Mouse (Mus musculus) liver, embryonic 12.5 days (tissue): Measurements from ENCODE around the gene Coq10a. TPM values are rescaled to one million over a fixed set of nuclear protein-coding genes. Genes with fewer than 3 reads are reported as not detected.
A peak's percentile ranks its signal among the peaks of the same experiment; 100 is the strongest.
"Not testable (repeated sequence)": the region's sequence is repeated elsewhere in the genome, so short reads cannot be mapped to it uniquely, and the experiment has no call there.

Experiments
- ATAC-seq: fragments of 200-750 bp; cut with Nextera tagmentation; 2 replicates; pipeline ENCODE4 v1.8.0; 2017; ENCODE audit warnings: moderate number of reproducible peaks, mild to moderate bottlenecking, moderate library complexity
- H3K27ac ChIP-seq: fragments of 300-500 bp; sonication (generic); 2 replicates; pipeline ENCODE4 v1.5.1; 2016; ENCODE audit warnings: mild to moderate bottlenecking
- H3K27me3 ChIP-seq: fragments of 300-500 bp; sonication (generic); replicated peaks from 2 replicates; pipeline ENCODE4 v1.6.1; 2016; ENCODE audit warnings: mild to moderate bottlenecking, moderate library complexity
- H3K36me3 ChIP-seq: fragments of 300-500 bp; sonication (generic); 2 replicates; pipeline ENCODE4 v1.6.1; 2016; ENCODE audit warnings: mild to moderate bottlenecking, moderate library complexity
- H3K4me1 ChIP-seq: fragments of 300-500 bp; sonication (generic); 2 replicates; pipeline ENCODE4 v1.6.1; 2016
- H3K4me2 ChIP-seq: fragments of 300-500 bp; sonication (generic); 2 replicates; pipeline ENCODE4 v1.6.1; 2016; ENCODE audit warnings: mild to moderate bottlenecking, moderate library complexity
- H3K4me3 ChIP-seq: fragments of 300-500 bp; sonication (generic); 2 replicates; pipeline ENCODE4 v1.5.1; 2016; ENCODE audit warnings: mild to moderate bottlenecking, moderate library complexity
- H3K9ac ChIP-seq: fragments of 300-500 bp; sonication (generic); 2 replicates; pipeline ENCODE4 v1.6.1; 2016; ENCODE audit warnings: mild to moderate bottlenecking, moderate library complexity
- H3K9me3 ChIP-seq: fragments of 300-500 bp; sonication (generic); replicated peaks from 2 replicates; pipeline ENCODE4 v1.6.1; 2016; ENCODE audit warnings: mild to moderate bottlenecking, moderate library complexity
- WGBS: fragments of 180-500 bp; shearing (Covaris S2); methylation state at CpG from one replicate; pipeline ENCODE4 v1.1.7; 2016; ENCODE audit not compliant: insufficient replicate concordance; 5-methylcytosine and 5-hydroxymethylcytosine counted together
- polyA plus RNA-seq: library from polyadenylated mRNA; unstranded; fragments of >200 nt; fragmentation: Nextera tagmentation; extraction: Ambion mirVana; gene quantifications from 2 replicates; pipeline ENCODE4 v1.2.1, GENCODE M21; 2016

The Coq10a gene
- polyA plus RNA-seq, 1 experiment from 2014 or later, result 8.7 TPM

DNA sequence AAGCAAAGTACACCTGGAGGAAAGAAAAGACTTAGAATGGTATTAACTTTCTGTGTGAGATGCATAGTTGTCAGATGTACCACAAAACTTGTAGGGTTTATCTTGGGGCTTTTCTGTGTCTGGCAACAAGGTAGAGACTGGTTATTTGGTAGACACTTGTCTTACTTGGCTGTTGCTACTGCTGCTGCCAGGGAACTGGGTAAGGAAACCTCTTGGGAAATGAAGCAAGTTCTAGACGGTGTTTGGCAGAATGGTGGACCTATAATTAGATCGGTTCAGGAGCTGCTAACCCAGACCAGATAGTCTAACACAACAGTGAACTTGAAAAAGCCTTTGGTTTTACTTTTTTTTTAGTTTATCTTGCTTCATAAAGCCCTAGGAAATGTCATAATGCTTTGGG lies 29.8 kb downstream of the Coq10a start:
- Histone ChIP-seq H3K9me3 (no peaks in the 10 kb centered on the region), H3K36me3 (peaks cover 29% of the 10 kb centered on the region), H3K4me2 (peak overlapping the region; percentile 86), H3K9ac (peak overlapping the region; percentile 92), H3K27ac (peak overlapping the region; percentile 95), H3K4me1 (peaks cover 90% of the 10 kb centered on the region), H3K27me3 (no peaks in the 10 kb centered on the region), H3K4me3 (peak overlapping the region; percentile 91)
- ATAC-seq, result no peak
- 60% methylated on average over 2 of the region's 2 CpGs for WGBS

DNA sequence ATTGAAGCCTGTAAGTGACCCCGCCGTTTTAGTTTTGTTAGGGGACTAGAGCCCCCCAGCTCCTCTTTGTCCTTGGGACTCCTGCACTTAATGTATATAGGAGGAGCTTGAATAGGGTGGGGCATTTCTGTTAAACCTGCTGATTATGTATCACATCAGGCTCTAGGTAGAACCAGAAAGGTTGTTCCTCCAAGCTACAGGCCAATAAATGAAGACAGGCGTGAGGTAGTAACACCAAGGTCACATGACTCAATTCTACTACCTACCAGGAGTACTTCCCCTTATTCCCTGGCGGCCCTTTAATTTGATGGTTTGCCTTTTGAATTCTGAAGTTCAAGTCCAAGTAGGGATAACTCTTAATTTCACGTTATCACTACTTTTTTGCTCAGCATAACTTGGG lies 30.4 kb downstream of the Coq10a start:
- peak overlapping the region; percentile 91 for H3K4me3 ChIP-seq
- peaks cover 29% of the 10 kb centered on the region for H3K36me3 ChIP-seq
- no peaks in the 10 kb centered on the region for H3K9me3 ChIP-seq
- H3K4me1 ChIP-seq, result peaks cover 84% of the 10 kb centered on the region
- H3K4me2 ChIP-seq, result peak overlapping the region; percentile 86
- peak overlapping the region; percentile 95 for H3K27ac ChIP-seq
- H3K9ac ChIP-seq, result peak overlapping the region; percentile 92
- no peaks in the 10 kb centered on the region for H3K27me3 ChIP-seq
- 9% methylated on average over 5 of the region's 5 CpGs for WGBS
- peak; percentile 2; the same call in 1 of the 2 replicates for ATAC-seq

DNA sequence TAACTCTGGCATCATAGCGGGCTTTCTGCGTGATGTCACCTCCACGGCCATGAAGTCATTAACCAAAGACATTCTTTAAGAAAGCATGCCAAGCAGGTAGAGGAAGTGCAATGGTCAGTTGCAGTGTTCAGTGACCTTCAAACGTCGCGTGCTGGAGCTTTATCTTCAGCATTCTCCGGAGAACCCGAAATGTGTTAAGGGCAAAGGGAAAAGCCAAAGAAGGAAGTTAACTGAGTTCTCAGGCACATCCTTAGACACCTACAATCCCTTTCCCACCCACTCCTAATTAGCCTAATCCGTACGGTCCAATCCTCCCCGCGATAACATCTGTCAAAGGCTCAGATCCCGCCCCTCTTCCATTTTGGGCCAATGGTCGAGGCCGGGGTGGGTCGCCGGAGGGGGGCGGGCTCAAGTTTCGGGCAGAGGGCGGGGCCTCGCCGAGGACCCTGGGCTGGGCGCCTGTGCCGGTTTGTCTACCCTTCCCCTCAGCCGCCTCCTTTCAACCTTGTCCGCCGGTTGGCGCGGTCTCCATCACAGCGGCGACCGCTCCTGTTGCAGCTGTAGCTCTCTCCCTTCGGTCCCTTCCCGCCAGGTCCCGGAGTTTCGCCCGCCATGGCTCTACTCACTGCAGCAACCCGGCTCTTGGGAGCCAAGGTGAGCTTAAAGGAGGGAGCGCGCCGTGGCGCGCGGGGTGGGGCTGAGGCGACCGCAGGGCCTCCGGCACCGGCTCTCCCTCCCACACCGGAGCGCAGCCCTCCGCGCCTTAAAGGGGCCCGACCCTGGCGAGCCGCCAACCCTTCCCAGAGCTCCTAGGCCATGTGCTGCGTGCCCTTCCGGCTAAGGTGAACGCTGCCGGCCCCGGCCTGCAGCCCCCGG lies 31.3 kb downstream of the Coq10a start, which contains the start of gene Cs:
Gene Cs, plus strand, starts transcription at position 429 of the 876 bp plus-strand sequence.
- Histone ChIP-seq H3K27ac (peak within 1 kb of the TSS; percentile 95), H3K9ac (peak within 1 kb of the TSS; percentile 92), H3K36me3 (peaks cover 25% of the 10 kb centered on the region), H3K4me2 (peak within 1 kb of the TSS; percentile 86), H3K4me3 (peak within 1 kb of the TSS; percentile 91), H3K9me3 (no peaks in the 10 kb centered on the region), H3K4me1 (peaks cover 76% of the 10 kb centered on the region), H3K27me3 (no peaks in the 10 kb centered on the region)
- 2% methylated on average over 61 of the region's 61 CpGs for whole genome bisulfite sequencing
- ATAC-seq, result peak; percentile 92

DNA sequence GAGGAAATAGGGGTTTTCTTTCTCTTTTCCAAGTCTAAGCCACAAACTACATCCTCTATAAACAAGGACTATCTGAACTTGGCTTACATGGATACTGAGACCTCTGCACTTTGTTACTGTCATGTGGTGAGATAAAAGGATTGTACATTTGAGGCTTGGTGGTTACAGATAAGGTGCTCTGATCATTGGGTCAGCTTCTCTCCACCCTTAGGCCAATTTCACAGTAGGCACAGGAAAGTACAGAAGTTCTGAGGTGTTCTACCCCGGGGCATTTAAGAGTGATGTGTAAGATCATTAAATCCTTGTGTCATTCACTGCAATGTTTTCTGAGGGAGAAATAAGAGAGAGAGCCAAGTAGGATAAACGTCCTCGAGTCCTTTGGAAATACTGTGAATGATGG lies 32.2 kb downstream of the Coq10a start:
- Histone ChIP-seq H3K27me3 (no peaks in the 10 kb centered on the region), H3K4me3 (peak overlapping the region; percentile 91), H3K36me3 (peaks cover 24% of the 10 kb centered on the region), H3K9ac (peak overlapping the region; percentile 92), H3K4me1 (peaks cover 72% of the 10 kb centered on the region), H3K9me3 (no peaks in the 10 kb centered on the region), H3K27ac (peak overlapping the region; percentile 95), H3K4me2 (peak overlapping the region; percentile 86)
- 35% methylated on average over 3 of the region's 3 CpGs for WGBS
- ATAC-seq, result peak; percentile 57

- no peak for ATAC-seq
- H3K4me2 ChIP-seq, result peak overlapping the region; percentile 86
- H3K27me3 ChIP-seq, result no peaks in the 10 kb centered on the region
- H3K9ac ChIP-seq, result peak overlapping the region; percentile 58
- peak overlapping the region; percentile 95 for H3K27ac ChIP-seq
- 68% methylated on average over 3 of the region's 3 CpGs for WGBS
- H3K4me3 ChIP-seq, result 0 out of 2 replicates have a peak overlapping the region, but pooled peaks have one; percentile 91
- peaks cover 68% of the 10 kb centered on the region for H3K4me1 ChIP-seq
- H3K9me3 ChIP-seq, result no peaks in the 10 kb centered on the region
- peaks cover 20% of the 10 kb centered on the region for H3K36me3 ChIP-seq
These were observed 32.6 kb downstream of the Coq10a start for GRCm38 (mm10) chr10:128336195-128336594.

GRCm38 (mm10) chr10:128335582-128335981 lies 33.2 kb downstream of the Coq10a start:
- Histone ChIP-seq H3K9ac (0 out of 2 replicates have a peak overlapping the region, but pooled peaks have one; percentile 58), H3K4me2 (peak overlapping the region; percentile 86), H3K4me1 (peaks cover 62% of the 10 kb centered on the region), H3K27ac (peak overlapping the region; percentile 95), H3K9me3 (no peaks in the 10 kb centered on the region), H3K36me3 (peaks cover 14% of the 10 kb centered on the region), H3K4me3 (no peak overlapping the region), H3K27me3 (no peaks in the 10 kb centered on the region)
- whole genome bisulfite sequencing, result 0% methylated on average over 4 of the region's 4 CpGs
- no peak for ATAC-seq

DNA sequence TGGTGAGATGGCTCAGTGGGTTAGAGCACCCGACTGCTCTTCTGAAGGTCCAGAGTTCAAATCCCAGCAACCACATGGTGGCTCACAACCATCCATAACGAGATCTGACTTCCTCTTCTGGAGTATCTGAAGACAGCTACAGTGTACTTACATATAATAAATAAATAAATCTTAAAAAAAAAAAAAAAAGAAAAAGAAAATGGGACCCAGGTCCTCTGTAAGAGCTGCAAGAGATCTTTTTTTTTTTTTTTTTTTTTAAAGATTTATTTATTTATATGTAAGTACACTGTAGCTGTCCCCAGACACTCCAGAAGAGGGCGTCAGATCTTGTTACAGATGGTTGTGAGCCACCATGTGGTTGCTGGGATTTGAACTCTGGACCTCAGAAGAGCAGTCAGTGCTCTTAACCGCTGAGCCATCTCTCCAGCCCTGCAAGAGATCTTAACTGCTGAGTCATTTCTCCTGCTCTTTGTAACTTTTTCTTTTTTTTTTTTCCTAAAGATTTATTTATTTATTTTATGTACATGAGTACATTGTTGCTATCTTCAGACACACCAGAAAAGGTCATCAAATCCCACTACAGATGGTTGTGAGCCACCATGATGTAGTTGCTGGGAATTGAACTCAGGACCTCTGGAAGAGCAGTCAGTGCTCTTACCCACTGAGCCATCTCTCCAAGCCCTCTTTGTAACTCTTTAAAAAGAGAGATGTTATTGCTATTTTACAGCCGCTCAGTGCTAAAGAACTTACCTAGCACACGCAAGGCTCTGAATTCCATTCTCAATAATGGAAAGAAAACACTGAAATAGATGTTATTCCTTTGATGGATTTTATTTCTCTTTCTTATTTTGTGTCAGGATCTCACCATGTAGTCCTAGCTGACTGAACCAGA lies 36.2 kb downstream of the Coq10a start:
- H3K4me1 ChIP-seq, result peaks cover 36% of the 10 kb centered on the region
- WGBS, result 67% methylated on average over 6 of the region's 6 CpGs

GRCm38 (mm10) chr10:128327610-128328009 lies 41.2 kb downstream of the Coq10a start:
- no peak for ATAC-seq
- Histone ChIP-seq H3K9ac (no peak overlapping the region), H3K4me1 (peaks cover 20% of the 10 kb centered on the region), H3K36me3 (peaks cover 39% of the 10 kb centered on the region), H3K27ac (no peak overlapping the region), H3K9me3 (no peaks in the 10 kb centered on the region), H3K4me3 (no peak overlapping the region), H3K4me2 (no peak overlapping the region), H3K27me3 (no peaks in the 10 kb centered on the region)
- WGBS, result 79% methylated on average over 10 of the region's 10 CpGs

More for the DNA sequence above, 36.2 kb downstream of the Coq10a start:
- H3K27me3 ChIP-seq, H3K27ac ChIP-seq, H3K4me3 ChIP-seq, H3K4me2 ChIP-seq, H3K9ac ChIP-seq, ATAC-seq, H3K9me3 ChIP-seq: not testable (repeated sequence)
- peaks cover 17% of the 10 kb centered on the region for H3K36me3 ChIP-seq

- ATAC-seq, result no peak
- H3K27ac ChIP-seq, result no peak overlapping the region
- H3K36me3 ChIP-seq, result peaks cover 39% of the 10 kb centered on the region
- peaks cover 18% of the 10 kb centered on the region for H3K4me1 ChIP-seq
- no peak overlapping the region for H3K9ac ChIP-seq
- 83% methylated on average over 8 of the region's 8 CpGs for WGBS
- H3K4me3 ChIP-seq, result no peak overlapping the region
- H3K27me3 ChIP-seq, result no peaks in the 10 kb centered on the region
- no peak overlapping the region for H3K4me2 ChIP-seq
- H3K9me3 ChIP-seq, result no peaks in the 10 kb centered on the region
These were observed 42.0 kb downstream of the Coq10a start for GRCm38 (mm10) chr10:128326825-128327224.

- H3K9me3 ChIP-seq, result no peaks in the 10 kb centered on the region
- H3K27me3 ChIP-seq, result no peaks in the 10 kb centered on the region
- WGBS, result 46% methylated on average over 8 of the region's 8 CpGs
- peaks cover 22% of the 10 kb centered on the region for H3K4me1 ChIP-seq
- H3K36me3 ChIP-seq, result peaks cover 55% of the 10 kb centered on the region
- no peak for ATAC-seq
- peak overlapping the region; percentile 84 for H3K4me3 ChIP-seq
- peak overlapping the region; percentile 89 for H3K27ac ChIP-seq
- peak overlapping the region; percentile 87 for H3K4me2 ChIP-seq
- H3K9ac ChIP-seq, result peak overlapping the region; percentile 92
These were observed 45.3 kb downstream of the Coq10a start for GRCm38 (mm10) chr10:128323516-128323915.

DNA sequence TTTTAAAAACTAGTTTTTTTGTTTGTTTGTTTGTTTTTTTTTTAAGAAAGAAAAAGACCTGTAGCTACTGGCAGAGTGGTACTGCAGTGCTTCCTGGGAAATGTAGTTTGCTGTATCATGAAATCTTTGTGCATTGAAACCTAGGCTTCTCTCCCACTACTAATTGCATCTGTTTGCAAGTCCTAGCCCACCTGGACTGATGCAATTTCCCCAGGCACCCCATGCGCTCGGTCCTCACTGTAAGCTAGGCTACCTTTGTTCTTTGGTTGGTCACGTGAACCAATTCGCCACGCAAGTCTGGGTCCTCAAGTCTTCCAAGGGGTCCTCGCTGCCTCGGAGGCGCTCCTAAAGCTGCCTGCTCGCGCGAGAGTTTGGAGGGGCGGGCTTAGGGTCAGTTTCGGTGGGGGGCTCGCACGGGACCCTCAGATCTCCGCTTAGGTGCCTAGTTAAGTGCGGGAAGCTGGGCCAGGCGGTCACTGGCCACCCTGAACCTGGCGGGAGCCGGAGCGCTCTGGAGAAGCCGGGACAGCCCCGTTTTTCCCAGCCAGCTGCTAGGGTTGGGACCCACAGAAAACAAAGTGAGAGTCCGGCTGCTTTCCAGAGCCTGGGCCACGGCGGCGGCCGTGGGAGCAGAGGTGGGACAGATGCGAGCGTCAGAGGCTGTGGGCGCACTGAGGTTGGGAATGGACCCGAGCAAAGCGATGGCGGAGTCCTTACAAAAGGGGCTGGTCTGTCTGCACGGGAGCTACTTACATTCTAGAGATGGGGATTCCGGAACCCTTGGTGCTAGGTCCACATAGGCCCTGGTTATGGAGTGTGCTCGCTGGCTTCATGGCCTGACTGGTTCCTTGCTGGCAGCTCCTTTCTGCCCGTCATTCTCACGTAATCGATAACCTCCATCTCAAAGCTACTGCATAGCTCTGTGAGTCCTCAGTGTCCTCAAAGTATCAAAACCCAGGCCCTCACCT lies 46.4 kb downstream of the Coq10a start, which contains the start of gene Cnpy2:
Gene Cnpy2, plus strand, starts transcription at position 319 of the 968 bp plus-strand sequence.
- H3K9ac ChIP-seq, result peak within 1 kb of the TSS; percentile 92
- peaks cover 57% of the 10 kb centered on the region for H3K36me3 ChIP-seq
- under 1% methylated on average over 40 of the region's 40 CpGs for WGBS
- H3K4me2 ChIP-seq, result peak within 1 kb of the TSS; percentile 87
- ATAC-seq, result peak; percentile 82
- H3K9me3 ChIP-seq, result no peaks in the 10 kb centered on the region
- peak within 1 kb of the TSS; percentile 89 for H3K27ac ChIP-seq
- peaks cover 22% of the 10 kb centered on the region for H3K4me1 ChIP-seq
- peak within 1 kb of the TSS; percentile 84 for H3K4me3 ChIP-seq
- no peaks in the 10 kb centered on the region for H3K27me3 ChIP-seq
